Mouse (Mus musculus): ENCODE measurements around the gene Cyb5d1. TPM values are rescaled to one million over a fixed set of nuclear protein-coding genes. Genes with fewer than 3 reads are reported as not detected.
A peak's percentile ranks its signal among the peaks of the same experiment; 100 is the strongest.

Cyb5d1 gene
- total and polyA plus RNA-seq, 2 experiments from 2014 or later, result 18.8 to 22.6 TPM

DNA sequence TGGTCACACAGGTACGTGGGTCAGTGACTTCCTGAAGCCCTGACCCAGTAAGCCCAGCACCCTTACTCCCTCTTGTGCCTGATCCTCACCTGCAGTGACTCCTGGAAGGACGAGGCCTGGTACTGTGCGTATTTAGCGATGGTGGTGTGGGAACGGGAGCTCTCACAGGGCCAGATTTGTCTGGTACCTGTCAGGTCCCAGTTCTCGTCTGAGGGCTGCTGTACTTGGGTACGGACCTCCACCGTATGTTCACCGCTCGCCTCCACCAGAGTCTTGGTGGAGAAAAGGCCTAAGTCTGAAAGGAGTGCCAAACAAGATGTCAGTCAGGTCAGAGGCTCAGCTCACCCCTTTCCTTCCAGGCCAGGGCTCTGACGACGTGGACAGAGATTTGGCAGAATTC lies 6.6 kb upstream of the Cyb5d1 start:
- Histone ChIP-seq H3K9ac (replicated peaks; ENCODE audit: low read length, poor library complexity, severe bottlenecking) (no peak overlapping the region), H3K27ac (ENCODE audit: low read depth, low read length) (no peak overlapping the region), H3K36me3 (ENCODE audit: insufficient read depth, low read length) (peaks cover 64% of the 10 kb centered on the region), H3K27me3 (ENCODE audit: insufficient read depth, low read length) (no peaks in the 10 kb centered on the region), H3K4me3 (ENCODE audit: low read depth, low read length) (no peak overlapping the region), H3K4me1 (ENCODE audit: insufficient read depth, low read length) (no peaks in the 10 kb centered on the region), H3K4me2 (ENCODE audit: low read depth, low read length, poor library complexity, severe bottlenecking) (no peak overlapping the region), H3K9me3 (ENCODE audit: low read length) (no peaks in the 10 kb centered on the region)
- ATAC-seq (ENCODE audit: low FRiP score) (no peak), DNase-seq (ENCODE audit: low spot score) (no peak)
- 85% methylated on average over 12 of the region's 12 CpGs for WGBS
- TF ChIP-seq CTCF (IDR thresholded peaks at IDR 0.05), result no peak

DNA sequence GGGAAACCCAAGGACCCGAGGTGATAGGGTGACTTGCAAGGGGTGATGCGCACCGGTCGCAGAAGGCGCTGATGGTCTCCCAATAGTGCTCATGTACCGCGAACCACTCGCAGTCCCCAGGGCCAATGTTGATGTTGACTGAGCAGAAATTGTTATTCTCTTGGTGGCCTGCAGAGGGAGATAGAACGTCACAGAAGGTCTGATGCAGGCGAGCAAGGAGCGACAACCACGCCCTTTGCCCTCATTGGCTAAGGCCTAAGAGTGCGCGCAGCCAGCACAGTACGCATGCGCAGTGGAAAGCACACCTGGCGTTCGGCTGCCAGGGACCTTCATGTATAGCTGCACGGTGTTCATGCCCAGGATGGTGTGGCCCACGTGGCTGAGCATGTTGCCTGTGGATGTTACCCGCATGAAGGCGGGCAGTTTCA lies 5.8 kb upstream of the Cyb5d1 start:
- Histone ChIP-seq H3K9me3 (ENCODE audit: low read length) (no peaks in the 10 kb centered on the region), H3K27ac (ENCODE audit: low read depth, low read length) (no peak overlapping the region), H3K27me3 (ENCODE audit: insufficient read depth, low read length) (no peaks in the 10 kb centered on the region), H3K36me3 (ENCODE audit: insufficient read depth, low read length) (peaks cover 57% of the 10 kb centered on the region), H3K9ac (replicated peaks; ENCODE audit: low read length, poor library complexity, severe bottlenecking) (0 out of 2 replicates have a peak overlapping the region, but pooled peaks have one; percentile 19), H3K4me2 (ENCODE audit: low read depth, low read length, poor library complexity, severe bottlenecking) (no peak overlapping the region), H3K4me1 (ENCODE audit: insufficient read depth, low read length) (no peaks in the 10 kb centered on the region), H3K4me3 (ENCODE audit: low read depth, low read length) (no peak overlapping the region)
- WGBS, result 19% methylated on average over 22 of the region's 22 CpGs
- TF ChIP-seq CTCF (IDR thresholded peaks at IDR 0.05), result peak; percentile 94
- peak; percentile 64 for ATAC-seq (ENCODE audit: low FRiP score)
- peak; percentile 98 for DNase-seq (ENCODE audit: low spot score)

DNA sequence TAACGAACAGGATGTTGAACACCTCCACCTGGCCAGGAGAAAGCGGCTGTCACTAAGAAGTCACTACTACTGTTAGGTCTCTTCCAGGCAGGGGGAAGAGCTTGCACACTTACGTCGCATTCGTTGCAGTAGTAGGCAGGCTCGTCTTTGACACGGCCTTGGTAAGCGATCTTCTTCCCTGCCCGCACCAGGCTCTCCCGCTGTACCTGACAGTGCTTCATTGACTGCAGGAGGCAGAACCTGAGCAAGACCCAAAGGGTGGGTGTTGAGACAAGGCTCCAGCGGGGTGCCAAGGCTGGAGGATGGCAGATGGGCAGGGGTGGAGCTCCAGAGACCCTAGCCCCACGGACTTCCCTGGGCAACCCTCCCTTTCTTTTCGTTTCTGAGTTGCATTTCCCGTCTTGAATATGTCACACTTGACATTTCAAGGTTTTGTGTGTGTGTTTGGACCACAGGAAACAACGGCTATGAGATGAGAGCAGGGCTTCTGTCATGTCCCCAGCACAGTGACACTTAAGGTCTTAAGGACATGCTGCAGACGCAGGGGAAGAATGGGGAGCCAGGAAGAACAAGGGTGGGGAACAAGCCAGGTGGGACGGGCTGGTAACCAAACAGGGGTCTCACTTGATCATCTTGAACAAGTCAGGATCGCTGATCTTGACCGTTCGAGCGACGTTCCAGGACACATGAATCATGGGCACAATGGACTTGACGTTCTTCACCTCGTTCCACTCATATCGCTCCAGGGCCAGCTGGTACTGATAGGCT lies 4.8 kb upstream of the Cyb5d1 start:
- no peaks in the 10 kb centered on the region for H3K9me3 ChIP-seq (ENCODE audit: low read length)
- DNase-seq (ENCODE audit: low spot score) (no peak), ATAC-seq (ENCODE audit: low FRiP score) (no peak)
- no peak overlapping the region for H3K4me2 ChIP-seq (ENCODE audit: low read depth, low read length, poor library complexity, severe bottlenecking)
- WGBS, result 69% methylated on average over 25 of the region's 25 CpGs
- no peak for TF ChIP-seq CTCF (IDR thresholded peaks at IDR 0.05)
- peaks cover 47% of the 10 kb centered on the region for H3K36me3 ChIP-seq (ENCODE audit: insufficient read depth, low read length)
- H3K9ac ChIP-seq (replicated peaks; ENCODE audit: low read length, poor library complexity, severe bottlenecking), result no peak overlapping the region
- H3K4me1 ChIP-seq (ENCODE audit: insufficient read depth, low read length), result no peaks in the 10 kb centered on the region
- no peak overlapping the region for H3K4me3 ChIP-seq (ENCODE audit: low read depth, low read length)
- no peaks in the 10 kb centered on the region for H3K27me3 ChIP-seq (ENCODE audit: insufficient read depth, low read length)
- no peak overlapping the region for H3K27ac ChIP-seq (ENCODE audit: low read depth, low read length)

DNA sequence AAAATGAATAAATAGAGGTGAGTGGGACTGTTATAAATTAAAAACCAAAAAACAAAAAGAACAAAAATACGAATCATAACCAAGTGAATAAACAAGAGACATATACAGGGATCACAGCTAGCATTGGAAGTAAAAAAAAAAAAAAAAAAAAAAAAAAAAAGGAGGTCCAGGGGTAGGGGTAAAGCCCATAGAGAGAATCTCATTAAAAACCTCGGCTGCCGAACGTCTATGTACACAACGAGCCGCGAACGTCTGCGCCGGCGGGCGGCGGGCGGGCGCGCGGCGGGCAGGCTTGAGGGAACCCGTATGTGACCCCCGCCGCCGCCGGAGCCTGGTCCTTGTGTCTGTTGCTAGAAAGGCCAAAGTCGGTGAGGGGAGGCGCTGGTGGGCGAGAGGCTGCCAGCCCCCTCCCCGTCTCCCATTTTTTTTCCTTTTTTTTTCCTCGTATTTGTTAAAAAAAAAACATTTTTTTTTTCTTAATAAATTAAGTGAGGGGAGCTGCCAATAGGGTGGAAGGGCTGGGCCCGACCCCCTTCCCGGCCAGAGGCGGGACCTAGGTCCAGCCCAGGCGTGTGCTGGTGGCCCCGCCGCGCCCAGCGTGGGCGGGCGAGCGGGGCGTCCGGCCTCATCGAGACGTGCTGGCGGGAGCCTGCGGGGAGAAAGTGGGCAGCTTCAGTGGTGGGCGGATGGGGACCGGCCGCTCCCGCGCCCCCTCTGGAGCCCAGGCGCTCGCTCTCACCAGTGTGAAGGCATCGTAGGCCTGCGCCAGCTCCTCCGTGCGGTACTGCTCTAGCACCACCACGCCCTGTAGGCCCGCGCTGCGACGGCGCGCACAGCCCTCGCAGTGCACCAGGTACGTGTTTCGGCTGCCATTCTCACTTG lies 4.0 kb upstream of the Cyb5d1 start:
- no peak overlapping the region for H3K4me2 ChIP-seq (ENCODE audit: low read depth, low read length, poor library complexity, severe bottlenecking)
- H3K27ac ChIP-seq (ENCODE audit: low read depth, low read length), result no peak overlapping the region
- H3K9me3 ChIP-seq (ENCODE audit: low read length), result no peaks in the 10 kb centered on the region
- no peak for TF ChIP-seq CTCF (IDR thresholded peaks at IDR 0.05)
- H3K4me1 ChIP-seq (ENCODE audit: insufficient read depth, low read length), result no peaks in the 10 kb centered on the region
- peaks cover 39% of the 10 kb centered on the region for H3K36me3 ChIP-seq (ENCODE audit: insufficient read depth, low read length)
- 25% methylated on average over 54 of the region's 66 CpGs for WGBS
- no peaks in the 10 kb centered on the region for H3K27me3 ChIP-seq (ENCODE audit: insufficient read depth, low read length)
- DNase-seq (ENCODE audit: low spot score), result no peak
- no peak for ATAC-seq (ENCODE audit: low FRiP score)
- H3K4me3 ChIP-seq (ENCODE audit: low read depth, low read length), result no peak overlapping the region
- H3K9ac ChIP-seq (replicated peaks; ENCODE audit: low read length, poor library complexity, severe bottlenecking), result no peak overlapping the region

DNA sequence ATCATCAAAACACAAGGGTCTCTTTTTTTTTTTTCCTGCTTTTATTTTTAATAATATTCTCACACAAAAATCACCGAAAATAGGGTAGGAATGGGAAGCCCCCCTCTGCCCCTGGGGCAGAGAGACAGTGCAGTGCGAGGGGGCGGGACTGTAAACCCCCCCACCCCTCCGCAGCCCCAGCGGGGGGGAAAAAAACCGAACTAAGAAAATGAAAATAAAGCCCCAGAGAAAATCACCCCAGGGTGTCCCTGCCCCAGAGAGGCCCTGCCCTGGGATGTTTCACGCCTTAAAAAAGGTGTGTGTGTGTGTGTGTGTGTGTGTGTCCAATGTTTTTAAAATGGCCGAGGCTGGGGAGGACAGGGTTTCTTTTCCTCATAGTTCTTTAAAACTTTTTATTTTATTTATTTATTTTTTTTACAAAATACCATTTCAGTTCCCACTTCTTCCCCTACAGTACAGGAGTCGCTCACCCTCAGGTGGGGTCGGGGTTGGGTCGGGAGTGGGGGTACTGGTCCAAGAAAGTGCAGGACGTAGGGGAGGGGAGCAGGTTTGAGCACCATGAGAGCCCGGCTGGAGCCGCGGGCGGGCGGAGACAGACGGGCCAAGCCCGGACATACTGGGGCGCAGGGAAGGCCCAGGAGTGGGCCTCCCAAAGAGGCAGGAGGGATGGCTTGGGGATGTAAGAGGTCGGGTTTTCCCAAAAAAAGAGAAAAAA lies 3.2 kb upstream of the Cyb5d1 start:
- H3K4me3 ChIP-seq (ENCODE audit: low read depth, low read length), result no peak overlapping the region
- H3K9me3 ChIP-seq (ENCODE audit: low read length), result no peaks in the 10 kb centered on the region
- H3K36me3 ChIP-seq (ENCODE audit: insufficient read depth, low read length), result peaks cover 31% of the 10 kb centered on the region
- H3K27me3 ChIP-seq (ENCODE audit: insufficient read depth, low read length), result no peaks in the 10 kb centered on the region
- DNase-seq (ENCODE audit: low spot score) (no peak), ATAC-seq (ENCODE audit: low FRiP score) (no peak)
- no peaks in the 10 kb centered on the region for H3K4me1 ChIP-seq (ENCODE audit: insufficient read depth, low read length)
- H3K27ac ChIP-seq (ENCODE audit: low read depth, low read length), result no peak overlapping the region
- no peak for TF ChIP-seq CTCF (IDR thresholded peaks at IDR 0.05)
- H3K9ac ChIP-seq (replicated peaks; ENCODE audit: low read length, poor library complexity, severe bottlenecking), result 0 out of 2 replicates have a peak overlapping the region, but pooled peaks have one; percentile 36
- WGBS, result 27% methylated on average over 21 of the region's 21 CpGs
- H3K4me2 ChIP-seq (ENCODE audit: low read depth, low read length, poor library complexity, severe bottlenecking), result no peak overlapping the region

Data from midbrain, postnatal 0 days (tissue).